Mouse (Mus musculus) olfactory bulb, adult 2 months (tissue): Measurements from ENCODE around the gene Fam168b. TPM values are rescaled to one million over a fixed set of nuclear protein-coding genes. Genes with fewer than 3 reads are reported as not detected.

ENCODE experiments used
- H3K27ac ChIP-seq: fragments of 200-500 bp; 2 replicates; pipeline ENCODE4 v1.5.1; 2012; ENCODE audit warnings: low read depth, low read length; ENCODE audit not compliant: insufficient read depth
- H3K4me1 ChIP-seq: fragments of 200-500 bp; 2 replicates; pipeline ENCODE4 v1.6.1; 2012; ENCODE audit warnings: low read length; ENCODE audit not compliant: control insufficient read depth, insufficient read depth
- H3K4me3 ChIP-seq: fragments of 200-500 bp; 2 replicates; pipeline ENCODE4 v1.5.1; 2012; ENCODE audit warnings: mild to moderate bottlenecking, low read depth, low read length, moderate library complexity; ENCODE audit not compliant: insufficient read depth
- CTCF ChIP-seq: fragments of 200-500 bp; IDR thresholded peaks from 2 replicates; pipeline ENCODE4 v1.5.1; 2012; ENCODE audit warnings: low read depth, mild to moderate bottlenecking, low read length, moderate library complexity; ENCODE audit not compliant: insufficient read depth
- POLR2A ChIP-seq: fragments of 200-500 bp; IDR thresholded peaks from 2 replicates; pipeline ENCODE4 v1.6.1; 2012; ENCODE audit warnings: mild to moderate bottlenecking, low read depth, low read length, moderate library complexity; ENCODE audit not compliant: insufficient read depth
- WGBS: fragments of 180-500 bp; shearing (Covaris S2); methylation state at CpG from one replicate; pipeline ENCODE4 v1.1.7; 2018; 5-methylcytosine and 5-hydroxymethylcytosine counted together
- polyA plus RNA-seq: library from polyadenylated mRNA; stranded (reverse); fragments of >200 nt; gene quantifications from 2 replicates; pipeline ENCODE4 v1.2.4, GENCODE M21; 2012; ENCODE audit warnings: low replicate concordance; ENCODE audit not compliant: missing spikeins, insufficient read depth, insufficient read length

The Fam168b gene
- polyA plus RNA-seq, 1 experiment, result 285 TPM

DNA sequence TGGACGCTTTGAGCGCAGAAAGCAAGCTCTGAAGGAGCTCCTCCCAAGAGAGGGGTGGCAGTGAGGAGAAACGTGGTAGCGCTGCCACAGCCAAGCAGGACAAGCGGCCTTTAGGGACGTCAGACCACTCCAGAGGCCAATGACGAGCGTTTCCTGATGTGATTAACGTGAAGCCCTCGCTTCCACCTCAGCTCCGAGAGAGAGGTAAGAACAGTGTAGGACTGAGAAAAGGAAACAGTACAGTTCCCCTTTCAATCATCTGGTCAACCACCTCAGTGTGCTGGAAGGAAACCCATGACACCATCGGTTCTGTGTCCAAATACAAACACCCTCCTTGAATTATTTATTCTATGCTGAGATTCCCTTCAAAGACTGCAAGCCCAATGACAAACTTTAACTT is 3.6 kb downstream of the Fam168b start:
- Histone ChIP-seq H3K27ac (no peak overlapping the region), H3K4me1 (peaks cover 14% of the 10 kb centered on the region), H3K4me3 (no peak overlapping the region)
- no peak for TF ChIP-seq POLR2A
- no peak for TF ChIP-seq CTCF
- WGBS, result 75% methylated on average over 12 of the region's 12 CpGs

DNA sequence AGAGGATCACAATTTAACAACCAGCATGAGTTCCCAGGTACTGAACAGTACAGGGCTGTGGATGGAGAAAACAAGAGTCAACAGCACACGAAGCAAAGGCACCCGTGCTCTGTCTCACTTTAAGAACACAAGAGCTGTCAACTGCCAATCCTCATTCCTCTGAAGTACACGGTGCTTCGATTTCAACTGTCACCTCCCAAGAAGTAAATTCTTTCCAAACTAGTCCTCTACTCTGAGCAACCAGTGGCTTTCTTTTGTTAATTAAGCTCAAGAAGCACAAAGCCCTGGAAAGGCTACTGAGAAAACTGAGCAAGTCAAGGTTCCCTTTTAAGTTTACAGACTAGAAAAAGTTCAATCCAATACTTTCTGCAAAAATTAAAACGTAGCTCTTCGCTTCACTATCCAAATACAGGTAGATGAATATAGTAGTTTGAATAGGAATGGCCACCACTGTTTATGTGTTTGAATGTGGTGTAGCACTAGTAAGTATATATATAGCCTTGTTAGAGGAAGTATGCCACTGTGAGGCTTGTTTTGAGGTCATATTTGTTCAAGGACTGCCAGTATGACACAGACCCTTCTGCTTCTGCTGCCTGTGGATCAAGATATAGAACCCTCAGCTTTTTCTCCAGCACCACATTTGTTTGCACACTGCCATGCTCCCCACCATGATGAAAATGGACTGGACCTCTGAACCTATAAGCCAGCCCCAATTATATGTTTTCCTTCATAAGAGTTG is 4.7 kb downstream of the Fam168b start:
- H3K27ac ChIP-seq, result no peak overlapping the region
- peaks cover 14% of the 10 kb centered on the region for H3K4me1 ChIP-seq
- no peak overlapping the region for H3K4me3 ChIP-seq
- no peak for TF ChIP-seq CTCF
- no peak for TF ChIP-seq POLR2A
- WGBS, result 40% methylated on average over 6 of the region's 6 CpGs

DNA sequence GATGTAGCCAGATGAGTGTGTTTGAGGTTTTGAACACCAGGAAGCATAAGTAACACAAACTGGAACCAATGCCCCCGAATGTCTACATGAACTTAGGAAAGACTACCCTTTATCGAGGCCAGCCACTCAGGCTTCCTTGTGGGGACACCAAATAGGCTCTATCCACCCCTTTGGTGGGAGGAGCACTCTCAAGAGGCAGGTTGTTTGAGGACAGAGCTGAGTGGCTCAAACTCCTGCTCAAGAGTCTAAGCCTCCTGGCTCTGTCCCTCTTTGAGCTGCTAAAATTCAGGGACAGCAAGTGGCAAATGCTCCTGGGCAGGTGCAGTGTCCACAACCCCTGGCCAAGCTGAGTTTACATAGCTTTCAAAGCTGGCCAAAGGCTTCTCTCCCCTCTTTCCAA is 8.0 kb downstream of the Fam168b start:
- no peak for TF ChIP-seq POLR2A
- no peak for TF ChIP-seq CTCF
- H3K4me1 ChIP-seq, result peaks cover 19% of the 10 kb centered on the region
- H3K27ac ChIP-seq, result no peak overlapping the region
- no peak overlapping the region for H3K4me3 ChIP-seq
- WGBS, result 76% methylated on average over 2 of the region's 2 CpGs

DNA sequence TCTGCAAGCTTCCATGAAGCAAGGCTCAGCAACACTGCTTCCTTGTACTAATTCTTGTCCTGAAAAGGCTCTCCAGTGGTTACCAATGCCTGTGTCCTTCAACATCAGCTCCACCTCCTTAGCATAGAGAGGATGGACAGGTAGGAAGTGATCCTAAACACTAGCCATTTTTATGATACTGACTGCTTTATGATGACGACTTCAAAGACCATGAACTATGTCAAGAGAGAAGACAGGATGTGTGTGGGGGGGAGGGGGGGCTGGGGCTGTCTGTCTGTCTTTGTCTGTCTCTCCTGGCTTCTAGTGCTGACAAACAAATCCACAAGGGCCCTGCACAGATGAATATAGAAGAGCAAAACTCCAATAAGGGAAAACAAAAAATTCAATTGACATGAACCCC is 11.5 kb downstream of the Fam168b start:
- Histone ChIP-seq H3K4me1 (peaks cover 21% of the 10 kb centered on the region), H3K27ac (no peak overlapping the region), H3K4me3 (no peak overlapping the region)
- 70% methylated on average over 1 of the region's 1 CpGs for WGBS
- no peak for TF ChIP-seq POLR2A
- TF ChIP-seq CTCF, result no peak

DNA sequence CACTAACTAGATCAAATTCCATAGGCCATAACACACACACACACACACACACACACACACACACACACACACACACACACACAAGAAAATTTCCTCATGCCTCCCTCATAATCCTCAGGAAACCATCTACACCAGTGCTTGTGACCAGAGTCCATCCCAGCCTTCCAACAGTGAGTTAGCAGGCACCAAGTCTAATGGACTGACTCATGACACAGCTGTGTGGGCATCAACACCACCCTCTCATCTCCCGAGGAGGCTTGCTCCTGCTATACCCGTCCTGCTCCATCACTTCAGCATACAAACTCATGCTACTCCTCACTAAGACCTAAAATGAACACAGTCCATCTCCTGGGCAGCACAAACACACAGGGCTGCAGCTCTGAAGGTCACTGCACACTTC is 11.9 kb downstream of the Fam168b start:
- TF ChIP-seq CTCF (no peak), POLR2A (no peak)
- H3K4me3 ChIP-seq, result no peak overlapping the region
- H3K27ac ChIP-seq, result no peak overlapping the region
- 27% methylated on average over 2 of the region's 2 CpGs for WGBS
- peaks cover 21% of the 10 kb centered on the region for H3K4me1 ChIP-seq

DNA sequence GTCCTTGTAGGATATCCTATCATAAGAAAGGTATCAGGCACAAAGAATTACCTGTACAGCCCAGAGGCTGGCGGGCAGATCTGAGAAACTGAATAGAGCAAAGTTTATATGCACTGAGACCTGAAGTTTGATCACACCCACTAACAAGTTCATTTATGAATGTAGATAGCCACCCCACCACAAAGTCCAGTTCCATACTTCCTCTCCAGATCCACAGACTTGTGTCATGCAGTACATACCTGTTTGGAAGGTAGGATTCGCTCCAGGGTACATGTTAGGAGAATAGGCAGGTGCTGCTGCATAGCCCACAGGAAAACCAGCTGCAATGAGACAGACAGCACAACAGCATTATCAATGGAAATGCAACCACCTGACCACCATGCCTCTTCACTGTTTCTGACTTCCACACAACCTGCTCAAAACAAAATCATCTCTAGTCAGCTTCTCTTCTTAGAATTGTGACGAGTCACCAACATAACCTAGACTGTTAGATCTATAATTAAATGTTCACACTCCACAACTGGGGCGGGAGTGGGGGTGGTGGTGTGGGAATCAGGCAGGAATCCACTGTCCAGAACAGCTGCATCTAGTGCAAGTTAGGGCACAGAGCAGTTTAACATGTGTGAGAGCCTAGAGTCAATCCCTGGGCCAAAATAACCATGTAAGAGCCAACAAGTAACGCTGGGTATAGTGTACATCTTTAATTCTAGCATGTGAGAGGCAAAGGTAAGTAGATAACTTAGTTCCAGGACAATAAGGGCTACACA is 14.2 kb downstream of the Fam168b start:
- 61% methylated on average over 5 of the region's 5 CpGs for WGBS
- Histone ChIP-seq H3K27ac (no peak overlapping the region), H3K4me3 (no peak overlapping the region), H3K4me1 (peaks cover 21% of the 10 kb centered on the region)
- TF ChIP-seq CTCF (no peak), POLR2A (no peak)

DNA sequence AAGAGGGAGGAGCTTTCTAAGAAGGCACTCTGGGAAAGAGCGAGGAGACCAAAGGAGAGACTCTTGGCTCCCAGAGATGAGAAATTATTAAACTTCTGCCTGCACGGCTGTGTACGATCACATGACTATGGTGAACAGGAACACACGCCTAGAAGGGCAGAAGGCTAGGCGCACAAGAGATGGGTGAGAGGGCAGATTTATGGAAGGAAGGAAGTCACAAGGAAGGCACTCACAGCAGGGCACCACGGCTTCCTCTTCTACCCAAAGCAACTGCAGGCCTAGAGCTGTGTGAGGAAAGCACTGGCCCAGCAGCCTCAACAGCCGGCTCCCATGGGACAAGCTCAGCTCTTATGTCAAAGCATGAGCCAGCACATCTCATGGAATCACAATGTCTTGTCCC is 15.0 kb downstream of the Fam168b start:
- TF ChIP-seq CTCF (no peak), POLR2A (no peak)
- 72% methylated on average over 7 of the region's 7 CpGs for WGBS
- peaks cover 25% of the 10 kb centered on the region for H3K4me1 ChIP-seq

DNA sequence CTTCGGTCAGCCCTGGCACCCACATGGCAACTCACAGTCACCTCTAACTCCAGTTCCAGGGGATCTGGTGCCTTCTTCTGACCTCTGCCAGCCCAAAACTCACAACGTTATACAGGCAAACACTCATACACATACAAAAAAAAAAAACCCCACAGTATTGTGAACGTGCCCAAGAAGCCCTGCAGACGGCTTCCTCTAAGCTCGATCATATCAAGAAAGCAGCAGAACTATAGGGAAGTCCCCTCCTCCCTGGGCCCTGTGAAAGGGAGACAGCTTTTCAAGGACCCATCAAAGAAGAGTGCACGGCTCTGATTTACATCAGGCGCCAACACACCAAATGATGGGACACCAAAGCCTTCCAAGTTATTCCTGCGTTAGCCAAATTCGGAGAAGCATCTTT is 17.0 kb downstream of the Fam168b start:
- TF ChIP-seq POLR2A, result no peak
- TF ChIP-seq CTCF, result no peak
- H3K27ac ChIP-seq, result no peak overlapping the region
- WGBS, result 81% methylated on average over 9 of the region's 9 CpGs
- peaks cover 24% of the 10 kb centered on the region for H3K4me1 ChIP-seq
- no peak overlapping the region for H3K4me3 ChIP-seq

More for the DNA sequence above, 15.0 kb downstream of the Fam168b start:
- Histone ChIP-seq H3K27ac (no peak overlapping the region), H3K4me3 (no peak overlapping the region)

DNA sequence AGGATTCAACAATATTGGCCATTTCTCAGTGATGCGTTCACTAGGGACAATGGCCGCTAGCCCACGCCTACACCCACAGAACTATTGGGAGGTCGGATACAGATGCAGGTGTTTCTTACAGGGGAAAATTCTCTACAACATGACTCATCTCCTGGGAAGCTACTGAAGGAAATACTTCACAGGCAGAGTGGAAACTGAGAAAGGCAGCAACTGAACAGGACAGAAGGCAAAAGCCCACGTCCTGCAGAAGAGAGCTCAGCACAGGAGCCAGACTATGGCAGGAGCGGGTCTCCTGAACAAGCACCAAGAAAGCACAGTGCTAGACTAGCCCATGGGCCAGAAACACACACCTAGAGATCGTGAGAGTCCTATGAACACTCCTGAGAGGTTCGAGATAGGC is 18.7 kb downstream of the Fam168b start:
- Histone ChIP-seq H3K4me3 (no peak overlapping the region), H3K4me1 (peaks cover 20% of the 10 kb centered on the region), H3K27ac (no peak overlapping the region)
- WGBS, result 62% methylated on average over 8 of the region's 8 CpGs
- TF ChIP-seq POLR2A (no peak), CTCF (no peak)

DNA sequence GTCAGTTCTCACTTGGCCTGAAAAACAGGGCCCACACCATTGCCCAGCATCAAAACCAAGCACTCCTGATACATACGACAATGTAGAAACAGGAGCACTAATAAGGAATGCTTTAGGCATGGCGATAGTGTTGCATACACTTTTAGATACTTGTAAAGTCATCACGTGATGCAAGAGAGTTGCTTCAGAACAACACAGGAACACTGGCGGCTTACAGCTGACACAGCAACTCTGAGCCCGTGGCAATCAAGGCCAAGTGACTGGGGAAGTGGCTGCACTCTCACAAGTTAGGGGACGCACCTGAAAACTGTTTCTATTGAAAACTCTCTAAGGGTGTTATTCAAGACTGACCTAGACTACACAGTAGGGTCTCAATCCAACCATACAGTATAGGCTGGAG is 19.5 kb downstream of the Fam168b start:
- Histone ChIP-seq H3K27ac (no peak overlapping the region), H3K4me3 (no peak overlapping the region), H3K4me1 (peaks cover 20% of the 10 kb centered on the region)
- TF ChIP-seq CTCF (no peak), POLR2A (no peak)
- WGBS, result 81% methylated on average over 6 of the region's 6 CpGs
